Mouse (Mus musculus) small intestine, adult 2 months (tissue): ENCODE data around the gene Bcar1. TPM values are rescaled to one million over a fixed set of nuclear protein-coding genes. Genes with fewer than 3 reads are reported as not detected.

Experiments
- H3K27ac ChIP-seq: fragments of 200-500 bp; 2 replicates; pipeline ENCODE4 v1.5.1; 2012; ENCODE audit warnings: low read depth, low read length, control low read depth, inconsistent platforms; ENCODE audit not compliant: insufficient read depth
- H3K27me3 ChIP-seq: fragments of 200-500 bp; 2 replicates; pipeline ENCODE4 v1.6.1; 2012; ENCODE audit warnings: mild to moderate bottlenecking, moderate library complexity, low read length, inconsistent platforms; ENCODE audit not compliant: control insufficient read depth, insufficient read depth
- H3K36me3 ChIP-seq: fragments of 200-500 bp; 2 replicates; pipeline ENCODE4 v1.6.1; 2012; ENCODE audit warnings: mild to moderate bottlenecking, low read length, control low read depth, inconsistent platforms; ENCODE audit not compliant: control insufficient read depth, insufficient read depth
- H3K4me1 ChIP-seq: fragments of 200-500 bp; 2 replicates; pipeline ENCODE4 v1.6.1; 2012; ENCODE audit warnings: low read length, inconsistent platforms, mixed read lengths; ENCODE audit not compliant: control insufficient read depth, insufficient read depth, insufficient read length
- H3K4me3 ChIP-seq: fragments of 200-500 bp; 2 replicates; pipeline ENCODE4 v1.5.1; 2012; ENCODE audit warnings: low read depth, mild to moderate bottlenecking, control low read depth, inconsistent platforms, low read length, moderate library complexity
- CTCF ChIP-seq: fragments of 200-500 bp; IDR thresholded peaks from 2 replicates; pipeline ENCODE4 v1.5.1; 2012; ENCODE audit warnings: low read depth, mild to moderate bottlenecking, control low read depth, inconsistent platforms, low read length, moderate library complexity, mixed read lengths; ENCODE audit not compliant: insufficient replicate concordance, insufficient read length; ENCODE audit errors: extremely low read depth
- POLR2A ChIP-seq: fragments of 200-500 bp; IDR thresholded peaks from 2 replicates; pipeline ENCODE4 v1.6.1; 2012; ENCODE audit warnings: low read depth, mild to moderate bottlenecking, control low read depth, inconsistent platforms, low read length, moderate library complexity
- WGBS: fragments of 180-500 bp; shearing (Covaris S2); methylation state at CpG from one replicate; pipeline ENCODE4 v1.1.7; 2018; 5-methylcytosine and 5-hydroxymethylcytosine counted together
- polyA plus RNA-seq: library from polyadenylated mRNA; depleted of rRNA; stranded (reverse); fragments of >200 nt; gene quantifications from 2 replicates; pipeline ENCODE4 v1.2.3, GENCODE M21; 2012

Gene Bcar1
- polyA plus RNA-seq, 1 experiment = 251 TPM

- peaks cover 8% of the 10 kb centered on the region; the same call in 1 of the 2 replicates for H3K4me1 ChIP-seq
- TF ChIP-seq CTCF (no peak), POLR2A (no peak)
- no peaks in the 10 kb centered on the region for H3K27me3 ChIP-seq
- no peaks in the 10 kb centered on the region for H3K36me3 ChIP-seq
- 40% methylated on average over 2 of the region's 2 CpGs for WGBS
- no peak overlapping the region for H3K4me3 ChIP-seq
- no peak overlapping the region for H3K27ac ChIP-seq
These were observed 10.5 kb upstream of the Bcar1 start for GRCm38 (mm10) chr8:111754088-111754487.

DNA sequence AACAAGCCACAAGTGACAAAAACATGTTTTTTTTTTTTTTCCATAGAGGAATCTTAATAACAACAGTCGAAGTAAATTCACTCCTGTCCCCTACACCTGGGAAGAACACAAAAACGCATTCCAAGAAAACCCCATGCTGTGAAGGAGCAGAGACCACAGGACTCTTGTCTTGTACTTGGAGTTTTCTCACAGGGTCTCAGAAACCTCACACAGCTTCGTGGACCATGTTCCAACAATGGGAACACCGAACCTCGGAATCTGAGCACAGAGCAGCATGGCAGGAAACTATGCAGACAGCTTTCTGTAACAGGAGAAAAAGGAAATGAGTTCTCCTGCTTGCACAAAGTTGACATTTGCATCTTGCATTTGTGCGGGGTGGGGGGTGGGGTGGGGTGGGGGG is 5.2 kb upstream of the Bcar1 start:
- H3K27me3 ChIP-seq = no peaks in the 10 kb centered on the region
- WGBS = 64% methylated on average over 6 of the region's 6 CpGs
- no peaks in the 10 kb centered on the region for H3K36me3 ChIP-seq
- H3K27ac ChIP-seq = peak overlapping the region; percentile 90
- peaks cover 27% of the 10 kb centered on the region for H3K4me1 ChIP-seq
- TF ChIP-seq POLR2A (no peak), CTCF (no peak)
- no peak overlapping the region for H3K4me3 ChIP-seq

- Histone ChIP-seq H3K27me3 (no peaks in the 10 kb centered on the region), H3K4me1 (peaks cover 27% of the 10 kb centered on the region), H3K27ac (peak overlapping the region; percentile 90), H3K4me3 (no peak overlapping the region), H3K36me3 (no peaks in the 10 kb centered on the region)
- WGBS = 33% methylated on average over 8 of the region's 8 CpGs
- no peak for TF ChIP-seq CTCF
- TF ChIP-seq POLR2A = no peak
These were observed 4.4 kb upstream of the Bcar1 start for GRCm38 (mm10) chr8:111747866-111748649.

GRCm38 (mm10) chr8:111746582-111747465 is 3.2 kb upstream of the Bcar1 start:
- peaks cover 32% of the 10 kb centered on the region for H3K4me1 ChIP-seq
- H3K4me3 ChIP-seq = no peak overlapping the region
- H3K27me3 ChIP-seq = no peaks in the 10 kb centered on the region
- no peaks in the 10 kb centered on the region for H3K36me3 ChIP-seq
- TF ChIP-seq CTCF = no peak
- TF ChIP-seq POLR2A = no peak
- peak overlapping the region; percentile 93 for H3K27ac ChIP-seq
- WGBS = 44% methylated on average over 13 of the region's 13 CpGs

GRCm38 (mm10) chr8:111745591-111746418 is 2.2 kb upstream of the Bcar1 start:
- H3K36me3 ChIP-seq = no peaks in the 10 kb centered on the region
- TF ChIP-seq CTCF (peak; percentile 21; the same call in 1 of the 2 replicates), POLR2A (no peak; the same call in 1 of the 2 replicates)
- 9% methylated on average over 23 of the region's 23 CpGs for WGBS
- H3K4me3 ChIP-seq = peak overlapping the region; percentile 36
- peaks cover 41% of the 10 kb centered on the region for H3K4me1 ChIP-seq
- H3K27me3 ChIP-seq = no peaks in the 10 kb centered on the region
- H3K27ac ChIP-seq = peak overlapping the region; percentile 93

DNA sequence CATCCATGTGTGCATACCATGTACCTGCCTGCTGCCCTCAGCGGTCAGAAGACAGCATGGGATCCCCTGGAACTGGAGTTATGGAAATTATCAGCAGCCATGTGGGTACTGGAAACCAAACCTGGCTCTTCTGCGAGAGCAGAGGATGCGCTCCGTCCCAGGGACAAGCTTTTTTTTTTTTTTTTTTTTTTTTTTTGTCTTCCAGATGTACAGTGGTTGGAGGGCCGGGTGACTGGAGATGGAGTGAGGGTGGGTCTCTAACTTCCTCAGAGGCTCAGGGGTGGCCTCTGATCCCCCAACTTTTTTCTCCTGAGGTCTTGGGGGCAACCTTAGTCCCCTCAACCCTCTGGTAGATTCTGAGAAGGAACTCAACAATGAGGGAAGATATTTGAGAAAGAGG is 1.5 kb upstream of the Bcar1 start:
- H3K27ac ChIP-seq = peak overlapping the region; percentile 65; the same call in 1 of the 2 replicates
- 65% methylated on average over 5 of the region's 5 CpGs for WGBS
- no peak overlapping the region for H3K4me3 ChIP-seq
- TF ChIP-seq CTCF (no peak), POLR2A (no peak)
- H3K4me1 ChIP-seq = peaks cover 48% of the 10 kb centered on the region
- no peaks in the 10 kb centered on the region for H3K36me3 ChIP-seq
- H3K27me3 ChIP-seq = no peaks in the 10 kb centered on the region
